Mouse (Mus musculus) small intestine, adult 2 months (tissue): ENCODE data around the gene Mbnl3.

Source experiments
- CTCF ChIP-seq: fragments of 200-500 bp; IDR thresholded peaks from 2 replicates; pipeline ENCODE4 v1.5.1; 2012; ENCODE audit warnings: low read depth, mild to moderate bottlenecking, control low read depth, inconsistent platforms, low read length, moderate library complexity, mixed read lengths; ENCODE audit not compliant: insufficient replicate concordance, insufficient read length; ENCODE audit errors: extremely low read depth
- POLR2A ChIP-seq: fragments of 200-500 bp; IDR thresholded peaks from 2 replicates; pipeline ENCODE4 v1.6.1; 2012; ENCODE audit warnings: low read depth, mild to moderate bottlenecking, control low read depth, inconsistent platforms, low read length, moderate library complexity

DNA sequence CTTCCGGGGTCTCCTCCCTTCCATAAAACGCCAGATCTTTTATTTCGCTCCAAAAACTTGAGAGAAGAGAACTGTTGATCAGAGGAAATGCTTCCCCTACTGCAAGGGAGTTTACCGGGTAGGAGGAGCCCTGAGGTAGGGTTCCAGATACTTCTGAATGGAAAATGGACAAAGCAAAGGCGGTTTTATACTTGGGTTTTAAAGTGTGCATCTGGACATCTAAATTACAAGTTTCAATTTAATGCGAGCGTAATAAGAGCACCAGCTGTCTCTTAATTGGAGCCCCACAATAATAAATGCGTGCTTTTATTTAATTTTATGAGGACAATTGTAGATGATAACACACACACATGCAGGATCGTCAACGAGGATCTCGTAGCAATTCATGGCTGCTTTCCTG, at the start of gene Mbnl3:
- TF ChIP-seq CTCF = no peak
- no peak for TF ChIP-seq POLR2A
